Mouse (Mus musculus) intestine, embryonic 15.5 days (tissue): Measurements from ENCODE around the gene Inca1. TPM values are rescaled to one million over a fixed set of nuclear protein-coding genes. Genes with fewer than 3 reads are reported as not detected.

Source experiments
- ATAC-seq: fragments of 200-750 bp; cut with Nextera tagmentation; 2 replicates; pipeline ENCODE4 v1.8.0; 2017; ENCODE audit warnings: moderate TSS enrichment, moderate library complexity
- H3K27ac ChIP-seq: fragments of 300-500 bp; sonication (generic); 2 replicates; pipeline ENCODE4 v1.5.1; 2015; ENCODE audit warnings: mild to moderate bottlenecking, inconsistent platforms
- H3K27me3 ChIP-seq: fragments of 300-500 bp; sonication (generic); replicated peaks from 2 replicates; pipeline ENCODE4 v1.6.1; 2015; ENCODE audit warnings: inconsistent platforms
- H3K36me3 ChIP-seq: fragments of 300-500 bp; sonication (generic); 2 replicates; pipeline ENCODE4 v1.6.1; 2015; ENCODE audit warnings: inconsistent platforms
- H3K4me1 ChIP-seq: fragments of 300-500 bp; sonication (generic); replicated peaks from 2 replicates; pipeline ENCODE4 v1.6.1; 2015; ENCODE audit warnings: inconsistent platforms
- H3K4me2 ChIP-seq: fragments of 300-500 bp; sonication (generic); replicated peaks from 2 replicates; pipeline ENCODE4 v1.6.1; 2015; ENCODE audit warnings: mild to moderate bottlenecking, inconsistent platforms
- H3K4me3 ChIP-seq: fragments of 300-500 bp; sonication (generic); replicated peaks from 2 replicates; pipeline ENCODE4 v1.5.1; 2015; ENCODE audit warnings: inconsistent platforms
- H3K9ac ChIP-seq: fragments of 300-500 bp; sonication (generic); 2 replicates; pipeline ENCODE4 v1.6.1; 2015; ENCODE audit warnings: inconsistent platforms
- H3K9me3 ChIP-seq: fragments of 300-500 bp; sonication (generic); 2 replicates; pipeline ENCODE4 v1.6.1; 2016; ENCODE audit warnings: inconsistent platforms
- WGBS: fragments of 180-500 bp; shearing (Covaris S2); methylation state at CpG from one replicate; pipeline ENCODE4 v1.1.7; 2015; 5-methylcytosine and 5-hydroxymethylcytosine counted together
- polyA plus RNA-seq: library from polyadenylated mRNA; unstranded; fragments of >200 nt; fragmentation: Nextera tagmentation; extraction: Ambion mirVana; gene quantifications from 2 replicates; pipeline ENCODE4 v1.2.1, GENCODE M21; 2015

The Inca1 gene
- polyA plus RNA-seq, result 1.4 and 1.5 TPM in 2 replicates

GRCm38 (mm10) chr11:70699722-70700556, at the start of gene Inca1, which contains the start of gene Kif1c:
TSS of gene Inca1 (minus strand) at chr11:70700155.
TSS of gene Kif1c (plus strand) at chr11:70700548.
- H3K27me3 ChIP-seq, result no peaks in the 10 kb centered on the region
- H3K4me2 ChIP-seq, result peak within 1 kb of the TSS; percentile 88
- peak; percentile 96 for ATAC-seq
- 1% methylated on average over 60 of the region's 69 CpGs for WGBS
- peak within 1 kb of the TSS; percentile 98 for H3K27ac ChIP-seq
- H3K9me3 ChIP-seq, result no peaks in the 10 kb centered on the region
- peaks cover 18% of the 10 kb centered on the region for H3K4me1 ChIP-seq
- peak within 1 kb of the TSS; percentile 92 for H3K9ac ChIP-seq
- peaks cover 11% of the 10 kb centered on the region for H3K36me3 ChIP-seq
- peak within 1 kb of the TSS; percentile 83 for H3K4me3 ChIP-seq

GRCm38 (mm10) chr11:70747876-70748545, 48.1 kb upstream of the Inca1 start:
- H3K36me3 ChIP-seq, result no peaks in the 10 kb centered on the region
- WGBS, result 72% methylated on average over 4 of the region's 4 CpGs
- ATAC-seq, result peak; percentile 26; the same call in 1 of the 2 replicates
- no peaks in the 10 kb centered on the region for H3K27me3 ChIP-seq
- H3K9me3 ChIP-seq, result no peaks in the 10 kb centered on the region
- no peak overlapping the region for H3K27ac ChIP-seq
- H3K4me1 ChIP-seq, result 0 out of 2 replicates have a peak, but pooled peaks cover 3% of the 10 kb centered on the region
- H3K4me3 ChIP-seq, result no peak overlapping the region
- H3K4me2 ChIP-seq, result no peak overlapping the region
- no peak overlapping the region for H3K9ac ChIP-seq

- Histone ChIP-seq H3K4me3 (no peak overlapping the region), H3K4me2 (no peak overlapping the region), H3K36me3 (no peaks in the 10 kb centered on the region), H3K9me3 (no peaks in the 10 kb centered on the region), H3K9ac (no peak overlapping the region), H3K27ac (no peak overlapping the region), H3K4me1 (0 out of 2 replicates have a peak, but pooled peaks cover 3% of the 10 kb centered on the region), H3K27me3 (no peaks in the 10 kb centered on the region)
- peak; percentile 44; the same call in 1 of the 2 replicates for ATAC-seq
- WGBS, result 60% methylated on average over 7 of the region's 7 CpGs
These were observed 45.7 kb upstream of the Inca1 start for GRCm38 (mm10) chr11:70745636-70746035.

- no peaks in the 10 kb centered on the region for H3K27me3 ChIP-seq
- H3K4me2 ChIP-seq, result no peak overlapping the region
- no peak for ATAC-seq
- 0 out of 2 replicates have a peak, but pooled peaks cover 3% of the 10 kb centered on the region for H3K4me1 ChIP-seq
- no peaks in the 10 kb centered on the region for H3K36me3 ChIP-seq
- H3K27ac ChIP-seq, result no peak overlapping the region
- WGBS, result 80% methylated on average over 12 of the region's 12 CpGs
- H3K9me3 ChIP-seq, result no peaks in the 10 kb centered on the region
- H3K9ac ChIP-seq, result no peak overlapping the region
- H3K4me3 ChIP-seq, result no peak overlapping the region
These were observed 42.9 kb upstream of the Inca1 start for GRCm38 (mm10) chr11:70742581-70743459.

- WGBS, result 82% methylated on average over 7 of the region's 7 CpGs
- H3K4me1 ChIP-seq, result 0 out of 2 replicates have a peak, but pooled peaks cover 3% of the 10 kb centered on the region
- H3K9ac ChIP-seq, result no peak overlapping the region
- no peak for ATAC-seq
- no peaks in the 10 kb centered on the region for H3K36me3 ChIP-seq
- H3K27me3 ChIP-seq, result no peaks in the 10 kb centered on the region
- H3K4me3 ChIP-seq, result no peak overlapping the region
- H3K9me3 ChIP-seq, result no peaks in the 10 kb centered on the region
- no peak overlapping the region for H3K27ac ChIP-seq
- H3K4me2 ChIP-seq, result no peak overlapping the region
These were observed 42.2 kb upstream of the Inca1 start for GRCm38 (mm10) chr11:70742117-70742516.

GRCm38 (mm10) chr11:70741603-70742002, 41.6 kb upstream of the Inca1 start:
- no peak overlapping the region for H3K9ac ChIP-seq
- H3K36me3 ChIP-seq, result no peaks in the 10 kb centered on the region
- WGBS, result 78% methylated on average over 3 of the region's 3 CpGs
- H3K27me3 ChIP-seq, result no peaks in the 10 kb centered on the region
- ATAC-seq, result no peak
- H3K4me2 ChIP-seq, result no peak overlapping the region
- 0 out of 2 replicates have a peak, but pooled peaks cover 3% of the 10 kb centered on the region for H3K4me1 ChIP-seq
- H3K27ac ChIP-seq, result no peak overlapping the region
- no peak overlapping the region for H3K4me3 ChIP-seq
- H3K9me3 ChIP-seq, result no peaks in the 10 kb centered on the region

- ATAC-seq, result peak; percentile 90
- H3K4me1 ChIP-seq, result 0 out of 2 replicates have a peak, but pooled peaks cover 4% of the 10 kb centered on the region
- 56% methylated on average over 5 of the region's 5 CpGs for WGBS
- no peak overlapping the region for H3K4me2 ChIP-seq
- no peaks in the 10 kb centered on the region for H3K9me3 ChIP-seq
- no peak overlapping the region for H3K9ac ChIP-seq
- no peaks in the 10 kb centered on the region for H3K27me3 ChIP-seq
- no peaks in the 10 kb centered on the region for H3K36me3 ChIP-seq
- no peak overlapping the region for H3K4me3 ChIP-seq
- H3K27ac ChIP-seq, result no peak overlapping the region
These were observed 37.8 kb upstream of the Inca1 start for GRCm38 (mm10) chr11:70737749-70738148.

- 64% methylated on average over 5 of the region's 5 CpGs for WGBS
- H3K27ac ChIP-seq, result no peak overlapping the region
- no peak for ATAC-seq
- no peak overlapping the region for H3K4me2 ChIP-seq
- H3K36me3 ChIP-seq, result peaks cover 4% of the 10 kb centered on the region; the same call in 1 of the 2 replicates
- no peaks in the 10 kb centered on the region for H3K27me3 ChIP-seq
- peaks cover 12% of the 10 kb centered on the region; the same call in 1 of the 2 replicates for H3K4me1 ChIP-seq
- H3K9me3 ChIP-seq, result no peaks in the 10 kb centered on the region
- no peak overlapping the region for H3K4me3 ChIP-seq
- no peak overlapping the region for H3K9ac ChIP-seq
These were observed 33.3 kb upstream of the Inca1 start for GRCm38 (mm10) chr11:70733256-70733655.

GRCm38 (mm10) chr11:70731178-70731577, 31.2 kb upstream of the Inca1 start:
- H3K27me3 ChIP-seq, result no peaks in the 10 kb centered on the region
- H3K4me1 ChIP-seq, result peaks cover 12% of the 10 kb centered on the region; the same call in 1 of the 2 replicates
- no peak overlapping the region for H3K27ac ChIP-seq
- H3K9me3 ChIP-seq, result no peaks in the 10 kb centered on the region
- WGBS, result 53% methylated on average over 5 of the region's 5 CpGs
- ATAC-seq, result no peak
- H3K4me2 ChIP-seq, result no peak overlapping the region
- no peak overlapping the region for H3K4me3 ChIP-seq
- no peak overlapping the region for H3K9ac ChIP-seq
- peaks cover 20% of the 10 kb centered on the region for H3K36me3 ChIP-seq

- Histone ChIP-seq H3K4me1 (peaks cover 12% of the 10 kb centered on the region; the same call in 1 of the 2 replicates), H3K4me3 (no peak overlapping the region), H3K9ac (no peak overlapping the region), H3K4me2 (0 out of 2 replicates have a peak overlapping the region, but pooled peaks have one; percentile 5), H3K27me3 (no peaks in the 10 kb centered on the region), H3K36me3 (peaks cover 27% of the 10 kb centered on the region), H3K9me3 (no peaks in the 10 kb centered on the region), H3K27ac (peak overlapping the region; percentile 38; the same call in 1 of the 2 replicates)
- ATAC-seq, result peak; percentile 88
- WGBS, result 55% methylated on average over 9 of the region's 9 CpGs
These were observed 30.6 kb upstream of the Inca1 start for GRCm38 (mm10) chr11:70730427-70731038.

GRCm38 (mm10) chr11:70727385-70727784, 27.4 kb upstream of the Inca1 start:
- no peak for ATAC-seq
- Histone ChIP-seq H3K27me3 (no peaks in the 10 kb centered on the region), H3K9ac (no peak overlapping the region), H3K4me3 (no peak overlapping the region), H3K4me1 (peaks cover 7% of the 10 kb centered on the region; the same call in 1 of the 2 replicates), H3K36me3 (peaks cover 49% of the 10 kb centered on the region), H3K27ac (no peak overlapping the region), H3K4me2 (no peak overlapping the region), H3K9me3 (no peaks in the 10 kb centered on the region)
- 77% methylated on average over 5 of the region's 5 CpGs for WGBS
